Mouse (Mus musculus): Measurements from ENCODE around the gene Magix.

GRCm38 (mm10) chrX:7692862-7693261 is 11.8 kb upstream of the Magix start:
- peak; percentile 56 for TF ChIP-seq CTCF (conservative IDR thresholded peaks at IDR 0.05; ENCODE audit: low read length)
- TF ChIP-seq POU5F1 (IDR thresholded peaks at IDR 0.05; ENCODE audit: borderline replicate concordance, low read length): no peak
- TF ChIP-seq NANOG (IDR thresholded peaks at IDR 0.05; ENCODE audit: borderline replicate concordance, low read length): no peak
